Mouse (Mus musculus) CD4-positive helper T cell, adult 2 months (primary cell): ENCODE data around the gene Agrp.
"Not testable (repeated sequence)": the region's sequence is repeated elsewhere in the genome, so short reads cannot be mapped to it uniquely, and the experiment has no call there.

Experiments
- DNase-seq: peaks from one replicate; pipeline ENCODE4 v3.0.0-alpha.2; 2012; ENCODE audit warnings: low read depth, missing footprints, low spot score

The Agrp gene

DNA sequence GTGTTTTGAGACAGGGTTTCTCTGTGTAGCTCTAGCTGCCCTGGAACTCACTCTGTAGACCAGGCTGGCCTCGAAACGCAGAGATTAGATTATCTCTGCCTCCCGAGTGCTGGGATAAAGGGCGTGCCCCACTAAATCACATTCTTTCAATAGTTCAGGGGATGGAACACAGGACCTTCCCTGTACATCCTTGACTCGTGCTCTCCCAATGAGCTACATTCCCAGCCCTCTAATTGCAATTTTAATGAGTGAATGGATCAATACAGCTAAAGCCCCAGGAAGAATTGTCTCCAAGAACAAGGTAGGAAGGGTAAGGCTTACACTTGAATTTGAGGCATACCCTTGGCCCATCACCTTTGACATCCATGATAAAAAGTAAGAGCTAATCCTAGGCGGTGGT is 38.4 kb downstream of the Agrp start:
- DNase-seq, result no peak

GRCm38 (mm10) chr8:105596362-105597034 is 40.7 kb downstream of the Agrp start:
- DNase-seq, result peak; percentile 74

GRCm38 (mm10) chr8:105594451-105595242 is 42.5 kb downstream of the Agrp start:
- no peak for DNase-seq

DNA sequence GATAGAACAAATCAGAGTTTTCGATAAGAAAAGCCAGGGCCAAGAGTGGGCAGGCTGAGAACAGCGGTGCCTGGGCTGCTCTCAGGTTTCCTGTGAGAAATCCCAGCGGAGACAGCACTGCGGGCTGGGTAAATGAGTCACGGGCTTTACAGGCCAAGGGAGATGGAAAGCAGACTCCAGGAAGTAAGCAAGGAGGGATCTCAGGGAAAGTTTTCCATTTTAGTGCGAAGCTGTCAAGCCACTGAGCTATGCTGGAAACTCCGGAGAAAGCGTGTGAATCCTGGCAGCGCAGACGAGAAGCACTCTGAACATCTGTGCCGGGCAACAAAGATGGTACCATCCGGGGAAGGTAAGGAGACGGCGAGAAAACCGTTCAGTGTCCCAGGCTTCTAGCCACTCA is 43.3 kb downstream of the Agrp start:
- no peak for DNase-seq

DNA sequence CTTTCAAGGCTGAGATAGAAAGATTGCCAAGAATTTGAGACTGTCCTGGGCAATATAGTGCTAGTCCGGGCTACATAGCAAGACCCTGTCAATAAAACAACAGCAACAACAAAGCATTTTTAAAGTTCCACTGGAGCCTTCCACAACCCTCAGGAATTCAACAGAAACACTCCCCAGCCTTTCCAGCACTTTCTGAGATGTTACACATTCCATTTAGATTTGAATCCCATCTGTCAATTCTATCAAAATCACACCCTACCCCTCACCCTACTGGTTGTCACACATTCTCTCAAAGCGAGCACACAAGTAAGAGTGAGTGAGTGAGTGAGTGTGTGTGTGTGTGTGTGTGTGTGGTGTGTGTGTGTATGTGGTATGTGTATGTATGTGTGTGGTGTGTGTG is 44.8 kb downstream of the Agrp start:
- DNase-seq, result no peak

DNA sequence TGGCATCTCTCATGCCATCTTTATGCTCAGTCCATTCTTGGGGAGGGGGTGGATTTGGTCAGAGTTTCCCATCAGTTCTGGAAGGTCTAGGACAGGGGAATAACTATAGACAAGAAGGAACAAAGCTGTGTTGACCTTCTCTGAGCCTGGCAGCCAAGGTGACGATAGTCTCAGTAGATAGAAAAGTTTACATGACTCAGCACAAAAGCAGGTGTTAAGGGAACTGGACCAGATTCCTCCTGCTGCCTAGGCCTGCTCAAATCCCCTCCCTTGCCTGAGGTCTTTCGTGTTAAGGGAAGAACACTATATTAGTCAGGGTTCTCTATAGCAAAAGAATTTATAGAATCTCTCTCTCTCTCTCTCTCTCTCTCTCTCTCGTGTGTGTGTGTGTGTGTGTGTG is 57.5 kb downstream of the Agrp start:
- DNase-seq, result no peak

GRCm38 (mm10) chr8:105575538-105575937 is 61.7 kb downstream of the Agrp start:
- no peak for DNase-seq

DNA sequence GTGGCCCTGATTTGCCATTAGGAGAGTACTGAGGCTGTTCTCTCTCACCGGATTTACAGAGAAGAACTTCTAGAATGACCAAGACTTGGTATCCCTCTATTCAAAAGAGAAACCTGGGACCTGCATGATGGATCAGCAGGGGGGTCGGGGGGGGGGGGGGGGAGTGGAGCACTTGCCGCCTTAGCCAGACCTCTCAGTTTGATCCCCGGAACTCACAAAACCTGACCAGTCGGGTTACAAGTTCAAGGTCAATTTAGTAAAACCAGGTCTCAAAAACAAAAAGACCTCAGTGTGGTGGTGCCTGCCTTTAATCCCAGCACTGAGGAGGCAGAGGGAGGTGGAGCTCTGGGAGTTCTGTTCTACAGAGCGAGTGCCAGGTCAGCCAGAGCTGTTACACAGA is 62.5 kb downstream of the Agrp start:
- no peak for DNase-seq

- peak; percentile 62 for DNase-seq
Measured at GRCm38 (mm10) chr8:105573427-105573826, 63.8 kb downstream of the Agrp start.

DNA sequence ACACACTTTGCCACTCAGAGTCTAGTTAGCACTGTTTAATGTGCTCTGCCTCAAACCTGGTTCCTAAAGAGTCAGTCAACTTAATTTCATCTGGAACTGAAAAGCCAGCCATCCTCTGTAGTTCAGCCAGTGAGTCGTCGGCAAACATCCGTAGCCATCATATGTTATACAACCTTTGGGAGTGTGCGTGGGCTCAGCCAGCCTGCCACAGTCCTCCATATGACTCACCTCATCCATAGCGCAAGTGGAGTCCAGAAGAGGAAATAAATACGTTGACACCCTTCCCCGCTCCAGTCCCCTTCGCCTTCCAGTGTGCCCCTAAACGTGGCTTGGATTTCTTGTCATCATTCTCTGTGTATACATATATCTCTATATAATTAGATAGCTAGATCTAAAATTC is 65.4 kb downstream of the Agrp start:
- DNase-seq, result no peak

- DNase-seq, result peak; percentile 63
Measured at GRCm38 (mm10) chr8:105566703-105567595, 70.2 kb downstream of the Agrp start.

DNA sequence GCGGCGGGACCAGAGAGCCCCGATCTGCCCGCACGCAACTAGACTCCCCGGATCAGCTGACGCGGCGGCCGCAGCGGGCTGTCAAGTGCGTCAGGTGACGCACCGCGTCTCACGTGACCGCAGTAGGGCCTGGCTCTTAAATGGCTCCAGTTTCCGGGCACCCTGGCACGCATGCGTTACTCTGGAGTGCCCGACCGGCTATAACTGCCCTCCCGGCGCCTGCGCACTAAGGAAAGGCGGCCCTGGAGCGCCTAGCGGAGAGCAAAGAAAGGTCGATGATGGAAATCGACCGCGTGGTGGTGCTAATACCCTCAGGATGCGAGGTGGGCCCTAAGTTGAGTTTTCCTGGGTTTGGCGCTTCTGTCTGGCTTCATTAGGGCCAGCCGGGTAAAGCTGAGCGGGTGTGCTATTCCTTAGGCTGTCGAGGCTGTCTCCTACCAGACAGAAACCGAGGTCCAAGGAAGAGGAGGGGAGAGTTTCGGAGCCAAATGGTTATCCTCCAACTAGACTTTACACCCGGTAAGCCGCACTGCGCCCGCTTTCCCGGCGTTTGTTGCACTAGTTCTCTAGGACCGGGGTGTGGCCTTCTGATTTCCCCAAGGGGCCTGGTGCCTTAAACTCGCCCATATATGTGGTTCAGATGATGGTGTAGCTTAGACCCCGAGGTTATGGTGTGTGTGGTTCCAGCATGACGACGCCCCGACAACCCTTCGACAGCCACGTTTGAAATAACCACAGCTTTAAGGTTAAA is 71.1 kb downstream of the Agrp start, which contains the start of gene Atp6v0d1:
Atp6v0d1 (minus strand) TSS at position 96 of the 751 bp plus-strand sequence.
- peak; percentile 100 for DNase-seq

- DNase-seq, result peak; percentile 71
Measured at GRCm38 (mm10) chr8:105565401-105565881, 71.8 kb downstream of the Agrp start.

DNA sequence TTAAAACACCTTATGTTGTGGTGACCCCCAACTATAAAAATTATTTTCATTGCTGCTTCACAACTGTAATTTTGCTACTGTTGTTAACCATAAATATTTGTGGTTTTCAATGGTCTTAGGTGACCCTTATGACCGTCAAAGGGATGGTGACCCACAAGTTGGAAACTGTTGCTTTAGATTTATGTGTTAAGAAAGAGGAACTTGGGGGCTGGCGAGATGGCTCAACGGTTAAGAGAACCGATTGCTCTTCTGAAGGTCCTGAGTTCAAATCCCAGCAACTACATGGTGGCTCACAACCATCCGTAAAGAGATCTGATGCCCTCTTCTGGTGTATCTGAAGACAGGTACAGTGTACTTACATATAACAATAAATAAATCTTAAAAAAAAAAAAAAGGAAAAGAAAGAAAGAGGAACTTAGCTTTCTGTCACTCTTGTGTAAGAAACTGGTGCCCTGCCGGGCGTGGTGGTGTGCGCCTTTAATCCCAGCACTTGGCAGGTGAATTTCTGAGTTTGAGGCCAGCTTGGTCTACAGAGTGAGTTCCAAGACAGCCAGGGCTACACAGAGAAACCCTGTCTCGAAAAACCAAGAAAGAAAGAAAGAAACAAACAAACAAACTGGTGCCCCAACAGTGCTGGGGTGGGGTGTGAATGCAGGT is 72.5 kb downstream of the Agrp start:
- DNase-seq, result not testable (repeated sequence)

DNA sequence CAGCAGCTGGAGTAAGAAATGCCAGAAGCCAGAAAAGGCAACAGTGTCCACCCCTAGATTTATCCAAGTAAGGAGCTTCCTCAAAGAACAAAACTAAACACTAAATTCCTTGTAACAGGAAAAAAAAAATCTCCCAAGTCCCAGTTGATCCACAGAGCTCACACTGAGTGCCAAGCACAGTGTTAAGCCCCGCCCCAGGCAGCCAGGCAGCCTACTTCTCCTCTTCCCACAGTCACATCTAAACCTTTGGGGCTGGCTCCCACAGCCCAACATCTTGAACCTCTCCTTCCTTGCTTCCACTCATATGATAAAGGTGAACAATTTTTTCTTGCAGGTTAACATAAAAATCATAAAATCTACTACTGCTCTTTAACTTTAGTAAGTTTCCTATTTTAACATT is 73.3 kb downstream of the Agrp start:
- DNase-seq, result no peak

DNA sequence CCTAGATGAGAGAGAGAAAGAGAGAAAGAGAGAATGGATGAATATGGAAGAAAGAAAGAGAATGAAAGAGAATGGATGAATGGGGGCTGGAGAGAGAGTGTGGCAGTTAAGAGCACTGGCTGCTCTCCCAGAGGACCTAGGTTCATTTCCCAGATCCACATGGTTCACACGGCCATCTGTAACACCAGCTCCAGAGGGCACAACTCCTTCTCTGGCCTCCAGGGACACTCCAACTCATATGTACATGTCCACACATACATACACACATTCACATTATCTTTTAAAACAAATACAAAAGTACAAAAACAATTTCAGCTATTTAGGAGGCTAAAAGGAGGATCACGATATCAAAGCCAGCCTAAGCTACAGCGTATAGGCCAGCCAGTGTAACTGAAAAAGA is 74.3 kb downstream of the Agrp start:
- DNase-seq, result no peak

DNA sequence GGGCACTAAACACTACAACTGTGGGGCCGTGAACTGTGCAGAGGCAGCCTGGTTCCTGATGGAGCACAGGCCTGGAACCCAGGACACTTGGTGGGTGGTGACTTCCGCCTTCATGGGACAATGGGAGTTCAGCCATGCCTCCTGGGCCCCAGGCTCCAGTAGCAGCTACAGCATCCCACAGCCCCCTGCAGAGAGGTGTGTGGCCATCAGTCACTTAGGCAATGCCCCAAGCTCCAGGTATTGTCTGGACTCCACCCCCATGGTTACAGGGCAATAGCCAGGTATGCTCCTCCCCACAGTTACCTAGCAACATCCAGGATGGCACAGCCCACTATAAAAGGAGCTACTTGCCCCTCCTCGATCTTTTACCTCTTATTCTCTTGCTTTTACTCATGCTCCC is 82.0 kb downstream of the Agrp start:
- DNase-seq, result no peak

DNA sequence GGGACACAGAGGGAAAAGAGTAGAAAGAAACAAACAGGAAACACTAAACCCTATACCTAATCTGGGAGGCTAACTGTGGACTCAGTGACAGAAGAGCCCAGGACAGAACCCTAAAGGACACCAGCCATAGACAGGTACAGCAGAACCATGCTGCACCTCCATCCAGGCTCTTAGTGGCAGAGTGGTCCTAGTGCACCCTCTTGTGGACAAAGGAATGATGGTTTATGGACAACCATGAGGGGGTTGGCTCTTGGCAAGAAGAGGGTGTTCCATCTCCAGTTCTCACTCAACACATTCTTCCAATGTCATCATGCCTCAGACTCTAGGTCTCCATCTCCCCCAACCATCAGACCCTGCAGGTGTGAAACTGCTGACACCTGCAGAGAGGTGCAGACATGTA is 83.1 kb downstream of the Agrp start:
- DNase-seq, result peak; percentile 58

DNA sequence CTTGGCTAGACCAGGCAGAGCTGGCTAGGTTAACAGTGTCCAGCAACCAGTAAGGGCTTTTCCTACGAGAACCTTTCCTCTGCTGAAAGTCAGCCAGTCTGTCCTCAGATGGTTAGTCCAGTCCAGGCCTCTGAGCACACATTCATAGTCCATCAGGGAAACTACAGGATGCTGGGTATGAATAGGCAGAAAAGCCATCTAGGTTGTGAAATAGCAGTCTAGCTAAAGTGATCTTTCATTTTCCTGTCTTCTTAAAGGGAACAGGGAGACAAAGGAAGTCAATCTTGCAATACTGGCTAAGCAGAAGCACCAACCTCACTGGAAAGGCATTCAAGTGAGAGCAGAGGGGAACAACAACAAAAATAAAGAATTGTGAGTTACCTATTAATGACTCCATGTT is 84.4 kb downstream of the Agrp start:
- no peak for DNase-seq

GRCm38 (mm10) chr8:105552032-105552431 is 85.2 kb downstream of the Agrp start:
- no peak for DNase-seq

DNA sequence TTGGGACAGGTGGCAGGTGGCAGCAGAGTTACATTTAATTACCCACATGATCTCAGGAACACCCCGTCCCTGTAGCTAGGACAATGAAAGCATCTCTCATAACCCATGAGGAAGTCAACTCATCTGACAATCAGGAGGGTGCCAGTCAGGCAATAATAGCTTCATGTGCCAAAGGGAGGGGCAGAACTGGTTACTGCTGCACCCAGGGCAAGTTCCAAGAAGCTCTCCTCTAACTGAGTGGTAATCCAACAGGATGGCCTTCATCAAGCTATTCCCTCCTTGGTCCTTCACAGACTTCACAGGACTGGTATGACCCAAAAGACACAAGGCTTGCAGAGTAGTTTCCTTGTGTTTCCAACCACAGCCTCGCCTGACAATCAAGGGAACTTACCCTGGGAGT is 87.1 kb downstream of the Agrp start:
- no peak for DNase-seq
